Mouse (Mus musculus): Measurements from ENCODE around the gene Macf1. TPM values are rescaled to one million over a fixed set of nuclear protein-coding genes. Genes with fewer than 3 reads are reported as not detected.
A peak's percentile ranks its signal among the peaks of the same experiment; 100 is the strongest.

Macf1 gene
- polyA plus RNA-seq, 1 experiment from 2014 or later: 61.5 TPM

GRCm38 (mm10) chr4:123692071-123692470, 7.9 kb upstream of the Macf1 start:
- Histone ChIP-seq H3K4me3 (replicated peaks) (no peak overlapping the region), H3K4me2 (no peak overlapping the region), H3K36me3 (no peaks in the 10 kb centered on the region), H3K27me3 (no peaks in the 10 kb centered on the region), H3K9ac (replicated peaks) (no peak overlapping the region), H3K27ac (no peak overlapping the region), H3K9me3 (no peaks in the 10 kb centered on the region), H3K4me1 (replicated peaks) (0 out of 2 replicates have a peak, but pooled peaks cover 4% of the 10 kb centered on the region)
- 81% methylated on average over 3 of the region's 3 CpGs for WGBS
- ATAC-seq (ENCODE audit: insufficient number of reproducible peaks, insufficient read depth, low FRiP score, low TSS enrichment, low read depth): no peak

- Histone ChIP-seq H3K27ac (no peak overlapping the region), H3K36me3 (no peaks in the 10 kb centered on the region), H3K4me3 (replicated peaks) (no peak overlapping the region), H3K4me2 (no peak overlapping the region), H3K9ac (replicated peaks) (no peak overlapping the region), H3K9me3 (no peaks in the 10 kb centered on the region), H3K27me3 (peaks cover 17% of the 10 kb centered on the region), H3K4me1 (replicated peaks) (peaks cover 15% of the 10 kb centered on the region)
- ATAC-seq (ENCODE audit: insufficient number of reproducible peaks, insufficient read depth, low FRiP score, low TSS enrichment, low read depth): no peak
- 86% methylated on average over 10 of the region's 10 CpGs for WGBS
Observed at GRCm38 (mm10) chr4:123690311-123690710, 6.2 kb upstream of the Macf1 start.

- ATAC-seq (ENCODE audit: insufficient number of reproducible peaks, insufficient read depth, low FRiP score, low TSS enrichment, low read depth): 0 out of 2 replicates have a peak, but pooled peaks have one; percentile 37
- Histone ChIP-seq H3K9ac (replicated peaks) (peak overlapping the region; percentile 76), H3K27me3 (peaks cover 25% of the 10 kb centered on the region), H3K36me3 (no peaks in the 10 kb centered on the region), H3K27ac (no peak overlapping the region), H3K4me2 (peak overlapping the region; percentile 100), H3K4me3 (replicated peaks) (peak overlapping the region; percentile 80), H3K4me1 (replicated peaks) (peaks cover 15% of the 10 kb centered on the region), H3K9me3 (no peaks in the 10 kb centered on the region)
- 2% methylated on average over 55 of the region's 89 CpGs for WGBS
Observed at GRCm38 (mm10) chr4:123687025-123687781, 3.0 kb upstream of the Macf1 start.

- Histone ChIP-seq H3K9me3 (no peaks in the 10 kb centered on the region), H3K36me3 (no peaks in the 10 kb centered on the region), H3K27ac (no peak overlapping the region), H3K4me3 (replicated peaks) (peak overlapping the region; percentile 80), H3K4me2 (peak overlapping the region; percentile 100), H3K9ac (replicated peaks) (peak overlapping the region; percentile 76), H3K4me1 (replicated peaks) (peaks cover 15% of the 10 kb centered on the region), H3K27me3 (peaks cover 25% of the 10 kb centered on the region)
- peak; percentile 55; the same call in 1 of the 2 replicates for ATAC-seq (ENCODE audit: insufficient number of reproducible peaks, insufficient read depth, low FRiP score, low TSS enrichment, low read depth)
- WGBS: under 1% methylated on average over 56 of the region's 56 CpGs
Observed at GRCm38 (mm10) chr4:123686368-123687024, 2.3 kb upstream of the Macf1 start.

- H3K4me3 ChIP-seq (replicated peaks): peak overlapping the region; percentile 80
- H3K9me3 ChIP-seq: no peaks in the 10 kb centered on the region
- no peaks in the 10 kb centered on the region for H3K36me3 ChIP-seq
- H3K4me1 ChIP-seq (replicated peaks): peaks cover 15% of the 10 kb centered on the region
- no peak overlapping the region for H3K9ac ChIP-seq (replicated peaks)
- peak overlapping the region; percentile 100 for H3K4me2 ChIP-seq
- H3K27ac ChIP-seq: no peak overlapping the region
- H3K27me3 ChIP-seq: peaks cover 25% of the 10 kb centered on the region
- 52% methylated on average over 8 of the region's 8 CpGs for WGBS
- ATAC-seq (ENCODE audit: insufficient number of reproducible peaks, insufficient read depth, low FRiP score, low TSS enrichment, low read depth): no peak
Observed at GRCm38 (mm10) chr4:123685506-123686242, 1.5 kb upstream of the Macf1 start.

- ATAC-seq (ENCODE audit: insufficient number of reproducible peaks, insufficient read depth, low FRiP score, low TSS enrichment, low read depth): no peak
- Histone ChIP-seq H3K4me1 (replicated peaks) (peaks cover 15% of the 10 kb centered on the region), H3K9me3 (no peaks in the 10 kb centered on the region), H3K4me2 (no peak overlapping the region), H3K27me3 (peaks cover 25% of the 10 kb centered on the region), H3K4me3 (replicated peaks) (no peak overlapping the region), H3K27ac (no peak overlapping the region), H3K9ac (replicated peaks) (no peak overlapping the region), H3K36me3 (no peaks in the 10 kb centered on the region)
- WGBS: 70% methylated on average over 7 of the region's 7 CpGs
Observed at GRCm38 (mm10) chr4:123685046-123685445, 886 bp upstream of the Macf1 start.

- Histone ChIP-seq H3K27me3 (peaks cover 25% of the 10 kb centered on the region), H3K4me2 (no peak overlapping the region), H3K4me3 (replicated peaks) (no peak overlapping the region), H3K27ac (no peak overlapping the region), H3K9me3 (no peaks in the 10 kb centered on the region), H3K36me3 (no peaks in the 10 kb centered on the region), H3K4me1 (replicated peaks) (peaks cover 15% of the 10 kb centered on the region), H3K9ac (replicated peaks) (no peak overlapping the region)
- ATAC-seq (ENCODE audit: insufficient number of reproducible peaks, insufficient read depth, low FRiP score, low TSS enrichment, low read depth): no peak
- WGBS: 90% methylated on average over 8 of the region's 8 CpGs
Observed at GRCm38 (mm10) chr4:123682291-123682690, 1.9 kb downstream of the Macf1 start.

- Histone ChIP-seq H3K4me2 (no peak overlapping the region), H3K4me3 (replicated peaks) (no peak overlapping the region), H3K4me1 (replicated peaks) (peaks cover 21% of the 10 kb centered on the region), H3K27ac (no peak overlapping the region), H3K36me3 (no peaks in the 10 kb centered on the region), H3K9me3 (no peaks in the 10 kb centered on the region), H3K9ac (replicated peaks) (no peak overlapping the region), H3K27me3 (peaks cover 14% of the 10 kb centered on the region)
- ATAC-seq (ENCODE audit: insufficient number of reproducible peaks, insufficient read depth, low FRiP score, low TSS enrichment, low read depth): no peak
- WGBS: 53% methylated on average over 7 of the region's 7 CpGs
Observed at GRCm38 (mm10) chr4:123680962-123681361, 3.2 kb downstream of the Macf1 start.

GRCm38 (mm10) chr4:123677060-123677804, 6.9 kb downstream of the Macf1 start:
- Histone ChIP-seq H3K9me3 (no peaks in the 10 kb centered on the region), H3K27ac (peak overlapping the region; percentile 69), H3K36me3 (no peaks in the 10 kb centered on the region), H3K4me3 (replicated peaks) (no peak overlapping the region), H3K4me1 (replicated peaks) (peaks cover 20% of the 10 kb centered on the region), H3K9ac (replicated peaks) (no peak overlapping the region), H3K27me3 (no peaks in the 10 kb centered on the region), H3K4me2 (no peak overlapping the region)
- WGBS: 52% methylated on average over 10 of the region's 10 CpGs
- ATAC-seq (ENCODE audit: insufficient number of reproducible peaks, insufficient read depth, low FRiP score, low TSS enrichment, low read depth): no peak

- Histone ChIP-seq H3K4me1 (replicated peaks) (peaks cover 21% of the 10 kb centered on the region), H3K9me3 (no peaks in the 10 kb centered on the region), H3K4me3 (replicated peaks) (no peak overlapping the region), H3K9ac (replicated peaks) (no peak overlapping the region), H3K36me3 (no peaks in the 10 kb centered on the region), H3K27ac (no peak overlapping the region), H3K4me2 (no peak overlapping the region), H3K27me3 (no peaks in the 10 kb centered on the region)
- no peak for ATAC-seq (ENCODE audit: insufficient number of reproducible peaks, insufficient read depth, low FRiP score, low TSS enrichment, low read depth)
Observed at GRCm38 (mm10) chr4:123670598-123670997, 13.6 kb downstream of the Macf1 start.

GRCm38 (mm10) chr4:123669696-123670095, 14.5 kb downstream of the Macf1 start:
- Histone ChIP-seq H3K9me3 (no peaks in the 10 kb centered on the region), H3K4me1 (replicated peaks) (peaks cover 24% of the 10 kb centered on the region), H3K4me2 (no peak overlapping the region), H3K36me3 (no peaks in the 10 kb centered on the region), H3K27me3 (no peaks in the 10 kb centered on the region), H3K4me3 (replicated peaks) (no peak overlapping the region), H3K9ac (replicated peaks) (no peak overlapping the region), H3K27ac (no peak overlapping the region)
- ATAC-seq (ENCODE audit: insufficient number of reproducible peaks, insufficient read depth, low FRiP score, low TSS enrichment, low read depth): no peak
- WGBS: 76% methylated on average over 6 of the region's 6 CpGs
